Mouse (Mus musculus) embryo, embryonic 11.5 days (tissue): ENCODE data around the gene Pde4d.

Experiments used
- DNase-seq: peaks from one replicate; pipeline ENCODE4 v3.0.0-alpha.2; 2012; ENCODE audit warnings: low read depth, low spot score

Gene Pde4d

GRCm38 (mm10) chr13:108489825-108490224, 40.1 kb downstream of the Pde4d start:
- no peak for DNase-seq

- no peak for DNase-seq
These were observed 41.1 kb downstream of the Pde4d start for GRCm38 (mm10) chr13:108490872-108491271.

GRCm38 (mm10) chr13:108492886-108493285, 43.1 kb downstream of the Pde4d start:
- DNase-seq, result no peak

- DNase-seq, result no peak
These were observed 44.6 kb downstream of the Pde4d start for GRCm38 (mm10) chr13:108494365-108494764.

GRCm38 (mm10) chr13:108497768-108498167, 48.0 kb downstream of the Pde4d start:
- DNase-seq, result no peak

- DNase-seq, result no peak
These were observed 48.5 kb downstream of the Pde4d start for GRCm38 (mm10) chr13:108498247-108498743.

- DNase-seq, result no peak
These were observed 49.1 kb downstream of the Pde4d start for GRCm38 (mm10) chr13:108498773-108499313.

- no peak for DNase-seq
These were observed 51.6 kb downstream of the Pde4d start for GRCm38 (mm10) chr13:108501386-108501785.

GRCm38 (mm10) chr13:108524548-108524947, 74.8 kb downstream of the Pde4d start:
- DNase-seq, result no peak

- DNase-seq, result no peak
These were observed 75.2 kb downstream of the Pde4d start for GRCm38 (mm10) chr13:108524969-108525368.

- DNase-seq, result no peak
These were observed 76.7 kb downstream of the Pde4d start for GRCm38 (mm10) chr13:108526258-108527007.

- no peak for DNase-seq
These were observed 77.5 kb downstream of the Pde4d start for GRCm38 (mm10) chr13:108527090-108527770.

- DNase-seq, result no peak
These were observed 78.6 kb downstream of the Pde4d start for GRCm38 (mm10) chr13:108528343-108528742.

GRCm38 (mm10) chr13:108532875-108533274, 83.1 kb downstream of the Pde4d start:
- no peak for DNase-seq

GRCm38 (mm10) chr13:108536436-108536835, 86.7 kb downstream of the Pde4d start:
- DNase-seq, result no peak

GRCm38 (mm10) chr13:108536951-108537350, 87.2 kb downstream of the Pde4d start:
- no peak for DNase-seq

GRCm38 (mm10) chr13:108538760-108539369, 89.1 kb downstream of the Pde4d start:
- DNase-seq, result peak; percentile 26

GRCm38 (mm10) chr13:108541488-108541887, 91.7 kb downstream of the Pde4d start:
- no peak for DNase-seq

GRCm38 (mm10) chr13:108542342-108542761, 92.6 kb downstream of the Pde4d start:
- DNase-seq, result no peak

GRCm38 (mm10) chr13:108552288-108552687, 102.5 kb downstream of the Pde4d start:
- DNase-seq, result no peak

- DNase-seq, result no peak
These were observed 103.2 kb downstream of the Pde4d start for GRCm38 (mm10) chr13:108552995-108553394.

- DNase-seq, result no peak
These were observed 105.2 kb downstream of the Pde4d start for GRCm38 (mm10) chr13:108554901-108555300.
